Mouse (Mus musculus) kidney, postnatal 36 days (tissue): Measurements from ENCODE around the gene Sort1.
A peak's percentile ranks its signal among the peaks of the same experiment; 100 is the strongest.

Experiments used
- DNase-seq, 2 experiments: peaks; one replicate each; pipeline ENCODE4 v3.0.0; 2021 to 2022; ENCODE audit warnings: mixed read lengths in 2 of 2

The Sort1 gene

DNA sequence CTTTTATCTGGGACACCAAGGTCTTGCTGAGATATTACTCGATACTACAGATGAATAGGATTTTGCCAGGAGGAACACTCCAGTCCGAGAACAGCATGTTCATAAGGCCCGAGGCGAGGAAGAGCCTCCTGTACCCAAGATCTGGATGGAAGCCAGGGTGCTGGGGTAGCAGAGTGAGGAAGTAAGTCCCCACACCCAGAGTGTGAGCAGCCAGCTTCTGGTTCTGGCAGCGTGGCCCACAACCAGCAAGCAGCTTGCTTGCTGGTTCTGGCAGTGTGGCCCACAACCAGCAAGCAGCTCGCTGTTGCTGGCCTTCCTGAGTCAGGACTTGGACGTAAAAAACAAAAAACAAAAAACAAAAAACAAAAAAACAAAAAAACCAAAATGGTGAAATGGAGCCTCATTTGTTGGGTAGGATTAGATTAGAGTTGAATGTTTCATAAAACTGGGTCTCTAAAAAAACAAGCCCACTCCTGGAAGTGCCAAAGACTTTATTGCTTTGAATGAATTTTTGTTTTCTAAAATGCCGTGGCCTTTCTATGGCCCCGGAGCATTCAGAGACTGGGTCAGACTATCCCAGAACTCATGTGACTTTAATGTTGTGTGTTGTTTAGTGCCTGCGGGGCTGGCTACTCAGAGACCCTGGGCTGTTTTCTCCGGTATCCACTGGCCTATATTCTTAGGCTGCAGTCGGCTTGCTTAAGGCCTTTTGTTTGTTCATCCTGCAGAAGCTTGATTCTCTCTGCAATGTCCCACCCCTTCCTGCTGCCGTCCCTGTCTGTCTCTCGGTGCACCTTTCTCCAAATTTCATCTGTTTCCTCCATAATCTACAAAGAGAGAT is 11.7 kb downstream of the Sort1 start:
- DNase-seq: peak; percentile 68 to 69

DNA sequence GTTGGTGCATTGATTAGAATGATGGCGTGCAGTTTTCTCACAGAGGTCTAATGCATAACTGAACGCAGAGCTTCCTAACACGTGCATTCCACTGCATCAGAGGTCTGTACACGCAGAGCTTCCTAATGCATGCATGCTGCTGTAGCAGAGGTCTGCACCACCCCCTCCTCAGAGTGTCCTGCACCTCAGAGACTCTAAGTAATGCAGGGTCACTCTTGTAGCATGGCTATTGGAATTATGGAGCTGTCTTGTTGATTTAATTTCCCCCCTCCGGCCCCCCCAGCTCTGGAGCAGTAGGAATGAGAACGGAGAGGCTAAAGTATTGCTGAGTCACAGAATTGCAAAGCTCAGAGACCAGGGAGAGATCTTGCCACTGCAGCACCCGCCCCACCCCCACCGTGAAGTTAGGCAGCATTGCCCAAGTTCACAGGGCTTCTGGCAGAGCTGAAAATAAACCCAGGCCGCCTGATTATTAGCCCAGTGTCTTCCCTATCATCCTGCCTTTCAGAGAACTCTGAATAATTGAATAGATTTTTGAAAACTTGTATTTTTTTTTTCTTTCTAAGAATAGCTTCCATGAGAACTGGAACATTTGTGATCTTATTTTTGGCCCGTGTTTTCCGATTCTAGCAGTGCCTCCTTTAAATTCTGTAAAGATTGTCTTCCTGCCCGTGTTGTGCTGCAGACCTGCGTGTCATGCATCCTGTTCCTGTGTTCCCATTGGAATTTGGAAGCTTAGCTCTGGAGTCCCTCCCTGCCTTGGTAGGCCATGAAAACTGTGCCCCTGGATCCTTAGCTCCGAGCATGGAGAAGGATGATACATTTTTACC is 12.6 kb downstream of the Sort1 start:
- peak; percentile 71 to 79 for DNase-seq

- no peak for DNase-seq
Observed at GRCm38 (mm10) chr3:108297050-108297419, 13.2 kb downstream of the Sort1 start.

DNA sequence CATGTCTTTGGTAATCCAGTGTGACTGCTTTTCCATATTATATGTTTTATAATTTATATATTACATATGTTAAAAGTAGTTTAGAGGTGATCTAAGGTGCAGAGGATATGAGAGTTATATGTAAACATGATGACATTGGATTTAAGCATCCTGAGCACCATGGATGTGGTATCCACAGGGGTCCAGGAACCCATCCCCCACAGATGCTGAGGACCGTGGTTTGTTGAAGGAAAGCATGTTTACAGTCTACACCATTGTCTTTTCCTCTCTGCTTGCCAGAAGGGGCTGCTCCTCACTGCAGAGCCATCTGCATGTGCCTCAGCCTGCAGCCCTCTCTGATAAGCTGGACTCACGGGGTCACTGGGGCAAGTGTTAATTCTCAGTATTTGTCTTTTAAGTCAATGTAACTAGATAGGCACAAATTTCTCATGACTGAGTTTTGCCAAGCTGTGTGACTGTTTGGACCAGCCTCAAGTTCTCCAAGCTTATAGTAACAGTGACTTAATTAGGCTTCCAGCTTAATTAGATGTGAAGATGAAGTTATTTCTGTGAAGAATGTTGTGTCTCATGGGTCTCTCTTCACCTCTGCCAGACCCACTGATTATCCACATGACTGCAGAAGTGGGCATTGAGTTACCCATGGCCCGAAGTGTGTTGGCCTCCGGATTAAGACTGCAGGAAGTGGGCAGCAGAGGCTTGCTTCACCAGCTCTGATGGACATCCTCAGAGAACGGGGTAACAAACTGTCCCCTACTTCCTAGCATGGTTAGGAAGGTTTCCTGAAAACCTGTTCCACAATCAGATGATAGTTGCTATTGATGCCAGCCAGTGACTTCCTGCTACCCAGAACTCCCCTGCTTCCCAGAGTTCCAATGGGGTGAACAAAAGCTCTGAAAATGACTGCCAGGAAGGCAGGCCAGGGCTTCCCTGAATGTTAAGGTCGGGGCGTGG is 14.0 kb downstream of the Sort1 start:
- DNase-seq: no peak

- DNase-seq: no peak
Observed at GRCm38 (mm10) chr3:108300455-108301030, 16.7 kb downstream of the Sort1 start.

DNA sequence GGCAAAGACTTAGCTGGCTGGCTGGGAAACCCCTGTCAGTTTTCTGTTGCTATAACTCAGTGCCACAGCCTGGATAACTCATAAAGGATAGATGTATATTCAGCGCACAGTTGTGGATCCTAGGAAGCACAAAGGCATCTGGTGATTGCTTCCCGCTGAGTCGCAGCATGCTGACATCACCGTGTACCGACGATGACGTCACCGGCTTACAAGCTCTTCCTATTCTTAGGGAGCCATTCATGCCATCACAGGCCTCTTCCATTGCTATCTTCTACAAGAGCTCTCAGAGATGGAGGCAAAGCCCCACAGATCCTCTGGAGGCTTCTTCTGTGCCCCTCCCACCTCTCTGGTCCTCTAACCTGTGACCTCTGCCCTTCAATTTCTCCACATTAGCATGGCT is 19.8 kb downstream of the Sort1 start:
- no peak for DNase-seq

GRCm38 (mm10) chr3:108304747-108305146 is 20.9 kb downstream of the Sort1 start:
- no peak for DNase-seq

GRCm38 (mm10) chr3:108306387-108306786 is 22.5 kb downstream of the Sort1 start:
- DNase-seq: no peak

DNA sequence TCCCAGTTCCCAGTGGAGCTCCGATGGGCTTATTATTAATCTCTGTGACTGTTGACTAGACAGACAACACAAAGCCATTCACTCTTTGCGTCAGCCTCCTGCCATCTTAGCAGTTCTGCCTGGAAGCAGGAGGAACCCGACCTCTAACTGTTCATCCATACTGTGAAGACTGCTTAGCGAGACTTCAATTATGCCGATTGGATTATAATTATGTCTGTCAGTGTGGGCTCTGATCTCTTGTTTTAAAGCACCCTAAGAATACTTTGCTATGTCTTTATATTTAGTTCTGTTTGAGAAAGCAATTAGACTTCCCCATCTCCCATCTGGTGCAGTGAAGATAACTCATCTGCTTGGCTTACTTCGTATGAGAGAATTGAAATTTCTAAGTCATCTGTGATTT is 23.6 kb downstream of the Sort1 start:
- DNase-seq: no peak

- no peak for DNase-seq
Observed at GRCm38 (mm10) chr3:108310921-108311341, 27.0 kb downstream of the Sort1 start.

DNA sequence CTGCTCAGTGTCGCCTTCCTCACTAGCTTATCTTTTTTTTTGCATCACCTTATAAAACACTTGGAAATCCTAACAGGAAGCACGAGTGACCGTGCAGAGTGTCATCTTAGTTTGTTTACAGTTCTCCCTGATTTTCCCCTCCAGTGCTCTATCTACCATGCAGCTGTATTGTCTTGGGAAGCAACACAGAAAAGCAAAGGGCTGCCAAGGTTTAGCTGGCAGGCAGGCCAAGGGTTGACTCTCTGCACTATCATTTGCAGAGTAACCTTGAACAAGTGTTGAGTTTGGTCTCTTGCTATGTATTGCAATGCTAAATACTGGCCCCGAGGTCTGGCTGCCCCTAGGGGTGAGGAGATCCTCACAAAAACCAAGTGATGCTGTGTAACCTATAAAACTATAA is 27.8 kb downstream of the Sort1 start:
- no peak for DNase-seq

DNA sequence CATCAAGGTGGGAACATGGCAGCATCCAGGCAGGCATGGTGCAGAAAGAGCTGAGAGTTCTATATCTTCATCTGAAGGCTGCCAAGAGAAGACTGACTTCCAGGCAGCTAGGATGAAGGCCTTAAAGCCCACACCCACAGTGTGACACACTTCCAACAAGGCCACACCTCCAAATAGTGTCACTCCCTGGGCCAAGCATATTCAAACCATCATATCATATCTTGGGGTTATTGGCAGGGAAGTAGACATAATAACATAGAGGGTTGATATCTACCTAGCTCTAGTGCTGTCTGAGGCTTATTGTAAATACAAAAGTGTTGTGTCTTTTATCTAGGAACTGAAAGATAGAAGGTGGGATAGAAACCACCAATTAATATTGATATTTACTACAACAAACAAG is 28.5 kb downstream of the Sort1 start:
- no peak for DNase-seq

GRCm38 (mm10) chr3:108313138-108313537 is 29.3 kb downstream of the Sort1 start:
- DNase-seq: no peak

- DNase-seq: no peak
Observed at GRCm38 (mm10) chr3:108314038-108314675, 30.3 kb downstream of the Sort1 start.

- DNase-seq: no peak
Observed at GRCm38 (mm10) chr3:108318517-108318916, 34.6 kb downstream of the Sort1 start.

DNA sequence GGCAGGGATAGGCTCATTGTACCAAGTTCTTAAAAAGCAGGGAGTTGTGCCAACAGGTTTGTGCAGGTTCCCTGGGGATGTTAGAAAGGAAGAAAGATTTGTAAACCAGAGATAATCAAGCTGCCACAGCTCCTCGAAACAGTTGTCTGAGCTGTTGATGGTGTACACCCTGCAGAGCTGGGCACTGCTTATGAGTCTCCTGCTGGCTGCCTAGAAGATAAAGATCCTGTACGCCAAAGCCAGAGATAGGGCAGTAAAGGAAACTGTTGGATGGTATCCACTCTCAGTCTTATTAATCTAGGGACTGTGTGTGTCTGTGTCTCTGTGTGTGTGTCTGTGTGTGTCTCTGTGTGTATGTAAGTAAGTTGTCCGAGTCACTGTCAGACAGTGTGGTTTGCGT is 37.8 kb downstream of the Sort1 start:
- DNase-seq: no peak

DNA sequence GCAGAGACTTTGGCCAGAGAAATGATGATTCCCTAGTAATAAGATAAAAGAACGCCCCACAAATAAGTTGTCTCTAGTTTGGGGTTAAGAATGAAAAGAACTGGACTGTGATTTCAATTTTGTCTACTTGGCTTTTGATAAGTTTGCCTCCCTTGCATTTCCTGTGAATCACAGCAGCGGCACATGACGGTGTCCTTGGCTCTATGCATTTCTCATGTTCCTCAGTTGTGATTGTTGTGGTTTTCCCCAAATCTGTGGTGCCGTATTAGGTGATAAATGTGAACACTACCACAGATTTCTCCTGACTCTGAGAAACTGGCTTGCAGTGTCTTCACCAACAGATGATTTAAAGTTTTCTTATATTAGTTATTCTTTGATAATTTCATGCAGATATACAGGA is 38.3 kb downstream of the Sort1 start:
- DNase-seq: no peak

- no peak for DNase-seq
Observed at GRCm38 (mm10) chr3:108322962-108323361, 39.1 kb downstream of the Sort1 start.

DNA sequence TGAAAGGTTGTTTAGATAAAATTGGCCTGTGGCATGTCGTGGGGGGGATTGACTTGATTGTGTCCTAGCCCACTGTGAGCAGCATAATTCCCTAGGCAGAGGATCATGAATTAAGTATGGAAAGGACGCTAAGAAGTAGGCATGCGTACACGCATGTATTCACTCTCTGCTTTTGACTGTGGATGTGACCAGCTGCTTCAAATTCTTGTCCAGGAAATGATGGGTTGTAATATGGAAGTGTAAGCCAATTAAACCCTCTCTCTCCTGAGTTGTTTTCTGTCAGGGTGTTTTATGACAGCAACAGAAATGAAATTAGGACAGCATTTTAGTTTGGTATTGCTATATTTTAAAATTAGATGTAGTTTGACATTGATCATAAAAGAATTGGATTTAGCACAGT is 41.0 kb downstream of the Sort1 start:
- DNase-seq: no peak

DNA sequence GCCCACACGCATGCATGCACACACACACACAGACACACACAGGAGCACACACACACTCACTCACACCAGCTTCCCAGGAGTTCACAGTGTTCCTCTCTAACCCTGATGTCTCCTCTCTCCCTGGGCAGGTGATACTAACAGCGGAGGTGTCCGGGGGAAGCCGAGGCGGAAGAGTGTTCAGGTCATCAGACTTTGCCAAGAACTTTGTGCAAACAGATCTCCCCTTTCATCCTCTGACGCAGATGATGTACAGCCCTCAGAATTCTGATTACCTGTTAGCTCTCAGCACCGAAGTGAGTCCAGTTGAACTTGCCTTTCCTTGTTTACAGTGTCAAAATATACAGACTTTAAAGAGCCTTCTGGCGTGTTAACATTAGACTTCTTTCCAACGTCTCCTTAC is 41.6 kb downstream of the Sort1 start:
- DNase-seq: no peak

DNA sequence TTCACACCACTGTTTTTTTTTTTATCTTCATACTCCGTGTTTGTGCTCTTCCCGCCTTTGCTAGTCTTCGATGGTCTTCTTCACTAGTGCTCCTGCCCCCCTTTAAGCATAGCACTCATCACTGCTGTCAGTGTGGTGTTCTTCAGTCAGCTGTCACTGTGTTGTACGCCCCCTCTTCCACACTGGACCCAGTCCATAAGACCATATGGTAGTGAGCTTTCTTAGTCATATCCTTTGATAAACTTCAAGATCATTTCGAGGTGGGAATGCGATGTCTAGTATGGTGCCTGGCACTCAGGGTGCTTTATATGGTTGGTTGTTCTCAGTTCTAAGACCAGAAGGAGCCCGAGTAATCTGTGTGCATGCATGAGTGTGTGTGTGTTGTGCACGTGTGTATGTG is 43.4 kb downstream of the Sort1 start:
- DNase-seq: no peak

- DNase-seq: peak in 1 of 2 experiments; percentile 4
Observed at GRCm38 (mm10) chr3:108327916-108328315, 44.0 kb downstream of the Sort1 start.
